Mouse (Mus musculus): ENCODE data around the gene Zfp57.

- TF ChIP-seq CTCF (IDR thresholded peaks at IDR 0.05; ENCODE audit: extremely low read depth, insufficient read depth, low read length): no peak
- TF ChIP-seq POLR2A (IDR thresholded peaks at IDR 0.05; ENCODE audit: extremely low read depth, insufficient read depth, low read length): no peak
Measured at GRCm38 (mm10) chr17:37051745-37052144, 50.8 kb downstream of the Zfp57 start.

Measured in cortical plate, adult 2 months (tissue).